Mouse (Mus musculus): ENCODE measurements around the gene Tmem120b.

Gene Tmem120b

GRCm38 (mm10) chr5:123137044-123137909 is 69.1 kb downstream of the Tmem120b start:
- POLR2A ChIA-PET, result interaction anchor here (0.5 to 11.5 kb wide), 39 partner anchors 9 to 1542 kb away, joined by 3 to 473 read pairs (median 4); partner anchors contain the start of genes Psmd9 (in 2 of the 4), Setd1b (in 2 of the 4) and Orai1 (in 1 of the 4)
- CTCF ChIA-PET, result interaction anchor here (0.6 to 8.8 kb wide), 16 partner anchors 10 to 1257 kb away, joined by 3 to 427 read pairs (median 6); partner anchors contain the start of gene Psmd9 (in 1 of the 4)

- ChIA-PET CTCF (interaction anchor here (0.6 to 8.8 kb wide), 13 partner anchors 10 to 1258 kb away, joined by 3 to 427 read pairs (median 6); no protein-coding TSS in a partner anchor), POLR2A (interaction anchor here (0.5 to 11.5 kb wide), 39 partner anchors 8 to 992 kb away, joined by 3 to 473 read pairs (median 4); partner anchors contain the start of genes Psmd9 (in 2 of the 4), Setd1b (in 2 of the 4), Mlxip (in 1 of the 4) and Orai1 (in 1 of the 4))
Observed at GRCm38 (mm10) chr5:123137910-123138229, 69.7 kb downstream of the Tmem120b start.

- POLR2A ChIA-PET, result interaction anchor here (0.5 to 11.5 kb wide), 48 partner anchors 8 to 995 kb away, joined by 3 to 473 read pairs (median 4); partner anchors contain the start of genes Setd1b (in 2 of the 4), Anapc5 (in 1 of the 4), Mlxip (in 1 of the 4) and Orai1 (in 1 of the 4)
- CTCF ChIA-PET, result interaction anchor here (0.5 to 8.8 kb wide), 23 partner anchors 10 to 1288 kb away, joined by 3 to 427 read pairs (median 5); no protein-coding TSS in a partner anchor
Observed at GRCm38 (mm10) chr5:123138230-123138911, 70.2 kb downstream of the Tmem120b start.

- CTCF ChIA-PET, result interaction anchor here (0.5 to 8.8 kb wide), 21 partner anchors 9 to 1592 kb away, joined by 3 to 427 read pairs (median 6); no protein-coding TSS in a partner anchor
Observed at GRCm38 (mm10) chr5:123138953-123139721, 70.9 kb downstream of the Tmem120b start.

GRCm38 (mm10) chr5:123139722-123140627 is 71.8 kb downstream of the Tmem120b start:
- ChIA-PET CTCF (interaction anchor here in 3 of 4 experiments (0.6 to 2.1 kb wide), 8 partner anchors 10 to 1593 kb away, joined by 3 to 15 read pairs (median 5); no protein-coding TSS in a partner anchor), POLR2A (interaction anchor here (0.6 to 11.5 kb wide), 36 partner anchors 6 to 1006 kb away, joined by 3 to 473 read pairs (median 4); partner anchors contain the start of genes Setd1b (in 2 of the 4), Anapc5 (in 1 of the 4), Il31 (in 1 of the 4) and Kdm2b (in 1 of the 4))

More at GRCm38 (mm10) chr5:123138953-123139721, 70.9 kb downstream of the Tmem120b start:
- POLR2A ChIA-PET, result interaction anchor here (0.5 to 11.5 kb wide), 54 partner anchors 7 to 1006 kb away, joined by 3 to 473 read pairs (median 4); partner anchors contain the start of genes Setd1b (in 2 of the 4), Anapc5 (in 1 of the 4), Il31 (in 1 of the 4) and Kdm2b (in 1 of the 4)

- CTCF ChIA-PET, result interaction anchor here (0.6 to 3.8 kb wide), 16 partner anchors 8 to 204 kb away, joined by 3 to 30 read pairs (median 4); partner anchors contain the start of gene Rhof (in 2 of the 4)
- POLR2A ChIA-PET, result interaction anchor here (0.6 to 11.5 kb wide), 40 partner anchors 4 to 473 kb away, joined by 3 to 473 read pairs (median 4); partner anchors contain the start of genes Orai1 (in 2 of the 4), Rhof (in 2 of the 4), Setd1b (in 2 of the 4) and Anapc5 (in 1 of the 4)
Observed at GRCm38 (mm10) chr5:123140694-123141554, 72.7 kb downstream of the Tmem120b start.

GRCm38 (mm10) chr5:123141555-123142160 is 73.4 kb downstream of the Tmem120b start:
- POLR2A ChIA-PET, result interaction anchor here in 3 of 4 experiments (0.6 to 11.5 kb wide), 24 partner anchors 4 to 222 kb away, joined by 3 to 473 read pairs (median 3); partner anchors contain the start of genes Rhof (in 2 of the 3), Setd1b (in 2 of the 3) and Orai1 (in 1 of the 3)

GRCm38 (mm10) chr5:123142161-123143157 is 74.2 kb downstream of the Tmem120b start, which contains the start of gene Setd1b:
Gene Setd1b (plus strand): TSS chr5:123142193.
- POLR2A ChIA-PET, result interaction anchor here in 3 of 4 experiments (0.6 to 11.5 kb wide), 25 partner anchors 4 to 617 kb away, joined by 3 to 473 read pairs (median 3); partner anchors contain the start of genes Rhof (in 2 of the 3), Setd1b (in 2 of the 3), Orai1 (in 1 of the 3) and Wdr66 (in 1 of the 3)
- CTCF ChIA-PET, result interaction anchor here (0.8 to 3.8 kb wide), 12 partner anchors 7 to 186 kb away, joined by 3 to 30 read pairs (median 3); partner anchors contain the start of gene Rhof (in 3 of the 4)

More at GRCm38 (mm10) chr5:123141555-123142160, 73.4 kb downstream of the Tmem120b start:
- CTCF ChIA-PET, result interaction anchor here (0.6 to 3.8 kb wide), 12 partner anchors 8 to 149 kb away, joined by 3 to 30 read pairs (median 4); partner anchors contain the start of gene Rhof (in 2 of the 4)

- ChIA-PET CTCF (interaction anchor here (0.5 to 3.8 kb wide), 10 partner anchors 10 to 187 kb away, joined by 3 to 30 read pairs (median 4); partner anchors contain the start of gene Rhof (in 2 of the 4)), POLR2A (interaction anchor here in 3 of 4 experiments (0.6 to 11.4 kb wide), 13 partner anchors 7 to 423 kb away, joined by 3 to 473 read pairs (median 3); partner anchors contain the start of genes Rhof (in 2 of the 3), Setd1b (in 2 of the 3) and Orai1 (in 1 of the 3))
Observed at GRCm38 (mm10) chr5:123143251-123143970, 75.2 kb downstream of the Tmem120b start.

- ChIA-PET POLR2A (interaction anchor here in 3 of 4 experiments (0.6 to 11.4 kb wide), 7 partner anchors 7 to 367 kb away, joined by 3 to 473 read pairs (median 3); partner anchors contain the start of genes Rhof (in 2 of the 3), Setd1b (in 2 of the 3) and Orai1 (in 1 of the 3)), CTCF (interaction anchor here in 2 of 4 experiments (0.5 to 3.8 kb wide), 7 partner anchors 10 to 71 kb away, joined by 3 to 30 read pairs (median 3); partner anchors contain the start of gene Rhof (in 1 of the 2))
Observed at GRCm38 (mm10) chr5:123143971-123144745, 75.9 kb downstream of the Tmem120b start.
